Mouse (Mus musculus) limb, embryonic 14.5 days (tissue): ENCODE data around the gene Exoc3l4. TPM values are rescaled to one million over a fixed set of nuclear protein-coding genes. Genes with fewer than 3 reads are reported as not detected.

ENCODE experiments used
- ATAC-seq: fragments of 200-750 bp; cut with Nextera tagmentation; 2 replicates; pipeline ENCODE4 v1.8.0; 2017; ENCODE audit warnings: low read depth, moderate number of reproducible peaks, moderate TSS enrichment; ENCODE audit not compliant: low FRiP score
- DNase-seq: peaks from one replicate; pipeline ENCODE4 v3.0.0-alpha.2; 2015; ENCODE audit warnings: low spot score
- H3K27ac ChIP-seq: fragments of 300-500 bp; sonication (generic); replicated peaks from 2 replicates; pipeline ENCODE4 v1.5.1; 2014; ENCODE audit warnings: low read depth, mild to moderate bottlenecking, low read length, moderate library complexity, mixed read lengths
- H3K27me3 ChIP-seq: fragments of 300-500 bp; sonication (generic); 2 replicates; pipeline ENCODE4 v1.6.1; 2014; ENCODE audit warnings: low read length, mixed read lengths; ENCODE audit not compliant: control insufficient read depth, insufficient read depth
- H3K36me3 ChIP-seq: fragments of 300-500 bp; sonication (generic); 2 replicates; pipeline ENCODE4 v1.6.1; 2014; ENCODE audit warnings: mild to moderate bottlenecking, low read length, moderate library complexity, mixed read lengths; ENCODE audit not compliant: control insufficient read depth, insufficient read depth
- H3K4me1 ChIP-seq: fragments of 300-500 bp; sonication (generic); 2 replicates; pipeline ENCODE4 v1.6.1; 2014; ENCODE audit warnings: antibody characterized with exemption, low read length, mixed read lengths; ENCODE audit not compliant: control insufficient read depth, insufficient read depth
- H3K4me2 ChIP-seq: fragments of 300-500 bp; sonication (generic); replicated peaks from 2 replicates; pipeline ENCODE4 v1.6.1; 2014; ENCODE audit warnings: low read depth, mild to moderate bottlenecking, low read length, moderate library complexity; ENCODE audit not compliant: severe bottlenecking
- H3K4me3 ChIP-seq: fragments of 300-500 bp; sonication (generic); replicated peaks from 2 replicates; pipeline ENCODE4 v1.5.1; 2014; ENCODE audit warnings: low read length
- H3K9ac ChIP-seq: fragments of 300-500 bp; sonication (generic); 2 replicates; pipeline ENCODE4 v1.6.1; 2014; ENCODE audit warnings: mild to moderate bottlenecking, low read depth, low read length, moderate library complexity; ENCODE audit not compliant: severe bottlenecking
- H3K9me3 ChIP-seq: fragments of 300-500 bp; sonication (generic); 2 replicates; pipeline ENCODE4 v1.6.1; 2016; ENCODE audit warnings: low read length; ENCODE audit not compliant: control insufficient read depth
- POLR2A ChIP-seq: fragments of 200-500 bp; IDR thresholded peaks from 2 replicates; pipeline ENCODE4 v1.8.0; 2012; ENCODE audit warnings: inconsistent platforms, mild to moderate bottlenecking, moderate library complexity, borderline replicate concordance; ENCODE audit not compliant: insufficient read depth, insufficient read length; ENCODE audit errors: extremely low read depth
- WGBS: fragments of 180-500 bp; shearing (Covaris S2); extraction: QIAGEN DNeasy Blood & Tissue Kit; methylation state at CpG from one replicate; pipeline ENCODE4 v1.1.7; 2014; 5-methylcytosine and 5-hydroxymethylcytosine counted together
- polyA plus RNA-seq, 2 experiments: library from polyadenylated mRNA; depleted of rRNA in 1 of 2; stranded (reverse) in 1 of 2; unstranded in 1 of 2; fragments of >200 nt; fragmentation: Nextera tagmentation in 1 of 2; extraction: Ambion mirVana in 1 of 2; gene quantifications; 2 replicates each; pipeline versions ENCODE4 v1.2.1 to v1.2.3; 2012 to 2014

Gene Exoc3l4
- polyA plus RNA-seq, 2 experiments = 7.7 to 11.7 TPM

- no peak for TF ChIP-seq POLR2A
- WGBS = 12% methylated on average over 20 of the region's 27 CpGs
- DNase-seq (no peak), ATAC-seq (no peak)
- no peak overlapping the region for H3K27ac ChIP-seq
- H3K9ac ChIP-seq = peak overlapping the region; percentile 34; the same call in 1 of the 2 replicates
- peak overlapping the region; percentile 36 for H3K4me3 ChIP-seq
- no peaks in the 10 kb centered on the region for H3K36me3 ChIP-seq
- H3K4me2 ChIP-seq = peak overlapping the region; percentile 65
- H3K9me3 ChIP-seq = no peaks in the 10 kb centered on the region
- peaks cover 62% of the 10 kb centered on the region for H3K27me3 ChIP-seq
- H3K4me1 ChIP-seq = peaks cover 35% of the 10 kb centered on the region
Observed at GRCm38 (mm10) chr12:111430049-111430867, 13.4 kb downstream of the Exoc3l4 start.

GRCm38 (mm10) chr12:111430868-111431817 lies 14.3 kb downstream of the Exoc3l4 start:
- Histone ChIP-seq H3K4me2 (no peak overlapping the region), H3K27me3 (peaks cover 54% of the 10 kb centered on the region), H3K4me3 (no peak overlapping the region), H3K27ac (no peak overlapping the region), H3K9ac (no peak overlapping the region), H3K9me3 (no peaks in the 10 kb centered on the region), H3K36me3 (no peaks in the 10 kb centered on the region), H3K4me1 (peaks cover 35% of the 10 kb centered on the region)
- no peak for DNase-seq
- ATAC-seq = no peak
- WGBS = 19% methylated on average over 14 of the region's 14 CpGs
- no peak for TF ChIP-seq POLR2A

GRCm38 (mm10) chr12:111432097-111432496 lies 15.3 kb downstream of the Exoc3l4 start:
- H3K27me3 ChIP-seq = peaks cover 52% of the 10 kb centered on the region
- no peaks in the 10 kb centered on the region for H3K9me3 ChIP-seq
- WGBS = 30% methylated on average over 4 of the region's 4 CpGs
- no peak overlapping the region for H3K9ac ChIP-seq
- H3K4me1 ChIP-seq = peaks cover 32% of the 10 kb centered on the region
- H3K4me3 ChIP-seq = no peak overlapping the region
- H3K27ac ChIP-seq = no peak overlapping the region
- DNase-seq = no peak
- H3K36me3 ChIP-seq = no peaks in the 10 kb centered on the region
- no peak overlapping the region for H3K4me2 ChIP-seq
- no peak for ATAC-seq
- TF ChIP-seq POLR2A = no peak

- DNase-seq (no peak), ATAC-seq (no peak)
- Histone ChIP-seq H3K9me3 (no peaks in the 10 kb centered on the region), H3K27ac (no peak overlapping the region), H3K27me3 (peaks cover 52% of the 10 kb centered on the region), H3K9ac (no peak overlapping the region), H3K4me1 (peaks cover 26% of the 10 kb centered on the region), H3K4me3 (no peak overlapping the region), H3K36me3 (no peaks in the 10 kb centered on the region), H3K4me2 (no peak overlapping the region)
- no peak for TF ChIP-seq POLR2A
- 57% methylated on average over 4 of the region's 5 CpGs for WGBS
Observed at GRCm38 (mm10) chr12:111432751-111433331, 16.0 kb downstream of the Exoc3l4 start.
